Mouse (Mus musculus) Muller cell, postnatal 12 days (primary cell): ENCODE measurements around the gene Dennd2a.
A peak's percentile ranks its signal among the peaks of the same experiment; 100 is the strongest.
"Not testable (repeated sequence)": the region's sequence is repeated elsewhere in the genome, so short reads cannot be mapped to it uniquely, and the experiment has no call there.

ENCODE experiments used
- DNase-seq: peaks from one replicate; pipeline ENCODE4 v3.0.0-alpha.2; 2015; ENCODE audit errors: inconsistent ontology term

Dennd2a gene

DNA sequence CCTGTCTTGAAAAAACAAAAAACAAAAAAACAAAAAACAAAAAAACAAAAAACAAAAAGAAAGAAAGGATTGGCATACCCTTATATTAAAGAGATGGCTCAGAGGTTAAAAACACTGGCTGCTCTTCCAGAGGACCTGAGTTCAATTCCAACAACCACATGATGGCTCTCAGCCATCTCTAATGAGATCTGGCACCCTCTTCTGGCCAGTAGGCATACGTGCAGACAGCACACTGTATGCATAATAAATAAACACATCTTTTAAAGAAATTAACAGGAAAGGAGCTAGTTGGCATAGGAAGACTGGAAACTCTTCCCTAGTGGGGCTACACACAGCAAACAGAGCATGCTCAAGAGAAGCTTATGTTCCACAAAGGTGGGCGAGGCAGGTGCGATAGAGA, 106.6 kb downstream of the Dennd2a start:
- no peak for DNase-seq

DNA sequence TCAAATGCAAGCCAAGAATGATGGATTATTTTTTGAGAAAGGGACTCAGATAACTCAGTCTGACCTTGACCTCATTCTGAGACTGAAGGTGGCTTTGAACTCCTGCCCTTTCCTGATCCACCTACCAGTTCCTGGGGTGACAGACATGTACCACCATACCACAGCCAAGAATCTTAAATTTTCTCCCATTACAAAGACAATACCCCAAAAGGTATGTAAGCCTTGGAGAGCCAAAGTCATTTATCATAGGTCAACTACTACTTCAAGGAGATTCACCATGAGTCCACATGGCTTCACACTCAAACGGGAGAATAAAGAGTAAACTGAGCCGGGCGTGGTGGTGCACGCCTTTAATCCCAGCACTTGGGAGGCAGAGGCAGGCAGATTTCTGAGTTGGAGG, 107.1 kb downstream of the Dennd2a start:
- no peak for DNase-seq

GRCm38 (mm10) chr6:39447429-39448185, 110.1 kb downstream of the Dennd2a start:
- DNase-seq: peak; percentile 91

GRCm38 (mm10) chr6:39445801-39446572, 111.7 kb downstream of the Dennd2a start:
- DNase-seq: no peak

- DNase-seq: no peak
Measured at GRCm38 (mm10) chr6:39442786-39443287, 114.8 kb downstream of the Dennd2a start.

- DNase-seq: no peak
Measured at GRCm38 (mm10) chr6:39440207-39440606, 117.5 kb downstream of the Dennd2a start.

GRCm38 (mm10) chr6:39437519-39437918, 120.1 kb downstream of the Dennd2a start:
- not testable (repeated sequence) for DNase-seq

DNA sequence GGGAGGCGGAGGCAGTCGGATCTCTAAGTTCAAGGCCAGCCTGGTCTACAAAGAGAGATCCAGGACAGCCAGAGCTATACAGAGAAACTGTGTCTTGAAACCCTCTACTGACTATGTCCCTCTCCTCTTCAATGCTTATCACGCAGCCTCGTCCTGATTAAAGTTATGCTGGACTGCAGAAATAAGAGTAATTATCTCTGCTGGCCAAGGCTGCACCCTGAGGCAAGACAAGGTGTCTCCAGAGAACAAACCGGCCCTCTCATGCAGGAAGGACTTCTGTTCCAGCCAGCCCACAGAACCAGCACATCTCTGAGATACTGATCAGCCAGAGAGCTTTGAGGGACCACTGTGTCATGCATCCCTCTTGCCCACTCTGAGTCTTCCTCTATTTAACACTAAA, 121.8 kb downstream of the Dennd2a start:
- no peak for DNase-seq

DNA sequence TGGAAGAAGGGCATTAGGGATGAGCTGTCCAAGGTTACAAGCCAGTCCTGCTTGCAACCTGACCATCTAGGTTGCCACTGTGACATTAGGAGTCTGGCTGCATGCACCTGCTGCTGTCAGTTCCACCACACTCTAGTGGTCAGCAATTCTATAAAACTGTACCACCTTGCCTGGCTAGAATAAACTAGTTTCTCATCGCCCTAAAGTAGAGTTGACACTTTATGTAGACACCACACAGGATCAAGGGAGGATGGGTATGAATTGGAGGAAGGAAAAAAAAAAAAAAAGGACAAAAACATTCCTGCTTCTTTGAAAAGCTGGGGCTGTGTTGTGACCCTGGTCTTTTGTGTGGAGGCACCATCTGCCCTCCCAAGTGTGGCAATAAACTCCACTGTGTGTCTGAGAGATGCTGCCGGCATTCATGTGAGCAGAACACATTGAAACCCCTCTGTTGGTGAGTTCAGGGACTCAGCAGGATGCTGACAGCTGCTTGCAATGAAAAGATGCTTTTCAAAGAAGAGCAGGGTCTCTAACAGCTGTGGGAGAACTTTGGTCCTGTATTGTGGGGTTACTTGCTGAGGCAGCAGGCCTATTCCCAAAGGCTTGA, 122.7 kb downstream of the Dennd2a start:
- peak; percentile 32 for DNase-seq

GRCm38 (mm10) chr6:39434111-39434885, 123.4 kb downstream of the Dennd2a start:
- DNase-seq: no peak

DNA sequence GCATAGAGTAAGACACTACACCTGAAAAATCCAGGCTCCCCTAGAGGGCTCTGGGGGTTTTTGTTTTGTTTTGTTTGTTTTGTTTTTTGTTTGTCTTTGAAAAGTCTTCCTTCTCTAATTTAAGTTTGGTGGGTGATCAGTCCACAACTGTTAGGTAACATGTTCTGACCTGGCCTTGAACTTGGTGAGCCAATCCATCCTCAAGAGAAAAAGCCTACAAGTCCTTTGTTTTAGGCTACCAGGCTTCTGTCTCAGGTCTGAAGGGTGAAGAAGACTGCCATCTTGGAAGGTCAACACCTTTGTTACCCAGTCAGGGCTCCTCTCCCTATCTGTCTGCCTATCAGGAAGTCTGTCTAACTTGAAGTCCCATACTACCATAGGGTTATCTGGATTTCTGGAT, 124.0 kb downstream of the Dennd2a start:
- no peak for DNase-seq

- no peak for DNase-seq
Measured at GRCm38 (mm10) chr6:39433174-39433573, 124.5 kb downstream of the Dennd2a start.

GRCm38 (mm10) chr6:39430722-39431121, 126.9 kb downstream of the Dennd2a start:
- no peak for DNase-seq

DNA sequence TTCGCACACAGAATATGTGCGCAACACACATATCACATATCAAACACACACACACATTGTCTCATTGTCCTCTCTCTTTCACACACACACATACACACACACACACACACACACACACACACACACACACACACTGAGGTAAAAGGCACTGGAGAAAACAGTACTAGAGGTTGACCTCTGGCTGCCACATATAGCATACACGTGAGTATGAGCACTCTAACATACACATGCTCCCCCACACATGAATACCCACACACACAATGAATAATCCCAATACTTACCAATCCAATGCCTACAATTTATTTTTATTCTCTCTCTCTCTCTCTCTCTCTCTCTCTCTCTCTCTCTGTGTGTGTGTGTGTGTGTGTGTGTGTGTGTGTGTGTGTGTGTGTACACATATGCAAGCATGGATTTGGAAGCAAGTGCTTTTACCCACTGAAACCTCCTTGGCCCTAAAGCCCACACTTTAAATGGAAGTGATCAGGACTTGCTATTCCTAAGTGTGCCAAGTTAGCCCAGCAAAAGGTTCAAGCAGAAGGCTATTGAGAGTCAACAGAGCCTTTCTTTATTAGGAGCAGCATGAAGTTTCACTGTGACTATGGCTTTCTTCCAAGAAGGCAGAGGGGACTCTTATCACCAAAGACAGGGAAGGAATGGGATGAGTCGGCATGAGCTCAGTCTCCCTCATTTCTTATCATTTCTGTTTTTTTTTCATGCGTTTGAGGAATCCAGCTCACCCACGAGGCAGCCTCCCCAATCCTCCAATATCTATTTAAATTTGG, 128.5 kb downstream of the Dennd2a start:
- DNase-seq: peak; percentile 24

- peak; percentile 45 for DNase-seq
Measured at GRCm38 (mm10) chr6:39427276-39428003, 130.2 kb downstream of the Dennd2a start.

DNA sequence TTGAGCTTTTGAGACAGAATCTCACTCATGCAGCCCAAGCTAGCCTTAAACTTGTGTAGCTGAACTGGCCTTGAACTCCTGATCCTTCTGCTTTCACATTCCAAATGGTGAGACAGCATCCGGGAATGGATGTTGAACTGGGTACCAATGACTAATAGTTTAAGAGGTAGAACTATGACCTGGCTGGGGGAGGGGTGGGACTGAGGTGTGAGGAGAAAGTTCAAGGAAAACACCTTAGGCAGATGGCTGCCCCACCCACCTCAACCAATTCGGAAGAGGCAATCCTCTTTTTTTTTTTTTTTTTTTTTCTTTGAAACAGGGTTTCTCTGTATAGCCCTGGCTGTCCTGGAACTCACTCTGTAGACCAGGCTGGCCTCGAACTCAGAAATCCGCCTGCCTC, 130.9 kb downstream of the Dennd2a start:
- no peak for DNase-seq

DNA sequence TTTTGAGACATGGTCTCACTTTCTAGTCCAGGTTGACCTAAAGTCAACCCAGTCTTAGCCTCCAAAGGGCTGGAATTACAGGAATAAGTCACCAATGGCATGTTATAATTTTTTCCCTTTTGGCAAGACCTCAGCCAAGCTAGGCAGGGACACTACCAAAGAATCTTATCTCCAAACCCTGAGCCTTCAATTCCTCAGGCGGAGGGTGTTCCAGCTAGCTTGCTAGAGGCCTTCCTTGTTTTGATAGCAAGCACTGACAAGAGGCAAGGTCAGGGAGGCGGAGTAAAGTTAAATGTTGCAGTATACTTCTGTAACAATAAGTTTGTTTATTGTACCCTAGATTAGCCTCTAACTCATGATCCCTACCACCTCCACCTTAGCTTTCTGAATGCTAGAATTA, 132.5 kb downstream of the Dennd2a start:
- DNase-seq: no peak

DNA sequence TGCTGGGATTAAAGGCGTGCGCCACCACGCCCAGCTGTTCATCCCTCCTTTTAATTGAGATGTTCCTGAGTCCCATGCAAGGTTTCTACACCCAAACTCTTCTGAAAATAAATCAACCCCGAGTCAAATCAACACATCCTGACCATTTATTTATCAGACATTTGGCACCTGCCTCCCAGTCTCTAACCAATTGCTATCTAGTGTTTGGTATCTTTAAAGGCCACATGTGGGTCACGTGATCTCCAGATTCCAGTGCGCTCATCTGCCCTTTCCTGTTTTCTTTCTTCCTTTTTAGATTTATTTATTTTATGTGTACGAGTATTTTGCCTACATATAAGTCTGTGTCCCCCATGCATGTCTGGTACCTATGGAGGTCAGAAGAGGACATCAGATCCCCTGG, 134.0 kb downstream of the Dennd2a start:
- DNase-seq: no peak

- DNase-seq: no peak
Measured at GRCm38 (mm10) chr6:39423130-39423551, 134.5 kb downstream of the Dennd2a start.

DNA sequence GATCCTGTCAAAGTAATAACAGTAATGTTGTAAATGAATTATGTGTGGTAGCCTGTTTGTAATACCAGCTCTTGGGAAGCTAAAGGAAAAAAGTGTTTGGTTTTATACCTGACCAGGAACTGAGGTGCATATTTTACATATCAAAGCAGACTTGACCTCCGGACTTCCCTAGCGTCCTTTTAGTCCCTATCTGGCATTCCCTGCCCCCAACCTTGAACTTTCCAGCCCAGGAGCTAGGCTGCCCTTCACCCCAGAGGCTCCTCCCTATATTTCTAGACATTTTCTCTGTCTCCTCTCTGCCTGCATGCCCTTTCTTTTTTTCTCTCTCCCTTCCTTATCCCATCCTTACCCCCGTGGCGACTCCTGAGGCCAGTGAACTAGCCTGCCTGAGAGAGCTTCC, 136.8 kb downstream of the Dennd2a start:
- DNase-seq: no peak
